Mouse (Mus musculus): Measurements from ENCODE around the gene Ppfia3. TPM values are rescaled to one million over a fixed set of nuclear protein-coding genes. Genes with fewer than 3 reads are reported as not detected.

Ppfia3 gene
- polyA plus RNA-seq, 1 experiment: not detected

- Histone ChIP-seq H3K4me1 (ENCODE audit: control insufficient read depth, insufficient read depth, low read length) (peaks cover 9% of the 10 kb centered on the region), H3K4me3 (ENCODE audit: insufficient read depth, low read depth, low read length) (peak overlapping the region; percentile 11; the same call in 1 of the 2 replicates), H3K27ac (ENCODE audit: insufficient read depth, low read depth, low read length) (no peak overlapping the region)
- TF ChIP-seq CTCF (IDR thresholded peaks at IDR 0.05; ENCODE audit: insufficient read depth, low read depth, low read length): no peak
- TF ChIP-seq POLR2A (IDR thresholded peaks at IDR 0.05; ENCODE audit: insufficient read depth, low read depth, low read length): no peak
- 29% methylated on average over 39 of the region's 39 CpGs for WGBS
Measured at GRCm38 (mm10) chr7:45339410-45340065, 27.3 kb downstream of the Ppfia3 start.

- H3K4me1 ChIP-seq (ENCODE audit: control insufficient read depth, insufficient read depth, low read length): peaks cover 14% of the 10 kb centered on the region
- TF ChIP-seq CTCF (IDR thresholded peaks at IDR 0.05; ENCODE audit: insufficient read depth, low read depth, low read length) (no peak), POLR2A (IDR thresholded peaks at IDR 0.05; ENCODE audit: insufficient read depth, low read depth, low read length) (no peak)
- H3K4me3 ChIP-seq (ENCODE audit: insufficient read depth, low read depth, low read length): no peak overlapping the region
- WGBS: 14% methylated on average over 14 of the region's 14 CpGs
- H3K27ac ChIP-seq (ENCODE audit: insufficient read depth, low read depth, low read length): no peak overlapping the region
Measured at GRCm38 (mm10) chr7:45338161-45338911, 28.5 kb downstream of the Ppfia3 start.

- 17% methylated on average over 4 of the region's 4 CpGs for WGBS
- Histone ChIP-seq H3K4me3 (ENCODE audit: insufficient read depth, low read depth, low read length) (no peak overlapping the region), H3K4me1 (ENCODE audit: control insufficient read depth, insufficient read depth, low read length) (peaks cover 22% of the 10 kb centered on the region), H3K27ac (ENCODE audit: insufficient read depth, low read depth, low read length) (no peak overlapping the region)
- TF ChIP-seq CTCF (IDR thresholded peaks at IDR 0.05; ENCODE audit: insufficient read depth, low read depth, low read length) (no peak), POLR2A (IDR thresholded peaks at IDR 0.05; ENCODE audit: insufficient read depth, low read depth, low read length) (no peak)
Measured at GRCm38 (mm10) chr7:45337469-45337868, 29.4 kb downstream of the Ppfia3 start.

- H3K4me3 ChIP-seq (ENCODE audit: insufficient read depth, low read depth, low read length): no peak overlapping the region
- no peak overlapping the region for H3K27ac ChIP-seq (ENCODE audit: insufficient read depth, low read depth, low read length)
- TF ChIP-seq POLR2A (IDR thresholded peaks at IDR 0.05; ENCODE audit: insufficient read depth, low read depth, low read length): no peak
- no peak for TF ChIP-seq CTCF (IDR thresholded peaks at IDR 0.05; ENCODE audit: insufficient read depth, low read depth, low read length)
- peaks cover 20% of the 10 kb centered on the region for H3K4me1 ChIP-seq (ENCODE audit: control insufficient read depth, insufficient read depth, low read length)
- WGBS: 89% methylated on average over 4 of the region's 4 CpGs
Measured at GRCm38 (mm10) chr7:45336319-45336718, 30.5 kb downstream of the Ppfia3 start.

GRCm38 (mm10) chr7:45335056-45335455, 31.8 kb downstream of the Ppfia3 start, which contains the start of gene Hrc:
Hrc (plus strand) TSS chr7:45335290.
- 42% methylated on average over 5 of the region's 5 CpGs for WGBS
- Histone ChIP-seq H3K27ac (ENCODE audit: insufficient read depth, low read depth, low read length) (no peak within 1 kb of the TSS), H3K4me3 (ENCODE audit: insufficient read depth, low read depth, low read length) (no peak within 1 kb of the TSS), H3K4me1 (ENCODE audit: control insufficient read depth, insufficient read depth, low read length) (peaks cover 20% of the 10 kb centered on the region)
- TF ChIP-seq CTCF (IDR thresholded peaks at IDR 0.05; ENCODE audit: insufficient read depth, low read depth, low read length) (no peak), POLR2A (IDR thresholded peaks at IDR 0.05; ENCODE audit: insufficient read depth, low read depth, low read length) (no peak)

- TF ChIP-seq CTCF (IDR thresholded peaks at IDR 0.05; ENCODE audit: insufficient read depth, low read depth, low read length) (no peak), POLR2A (IDR thresholded peaks at IDR 0.05; ENCODE audit: insufficient read depth, low read depth, low read length) (no peak)
- Histone ChIP-seq H3K4me1 (ENCODE audit: control insufficient read depth, insufficient read depth, low read length) (peaks cover 20% of the 10 kb centered on the region), H3K4me3 (ENCODE audit: insufficient read depth, low read depth, low read length) (no peak overlapping the region), H3K27ac (ENCODE audit: insufficient read depth, low read depth, low read length) (no peak overlapping the region)
- 62% methylated on average over 3 of the region's 3 CpGs for WGBS
Measured at GRCm38 (mm10) chr7:45334605-45335004, 32.2 kb downstream of the Ppfia3 start.

- no peak for TF ChIP-seq CTCF (IDR thresholded peaks at IDR 0.05; ENCODE audit: insufficient read depth, low read depth, low read length)
- TF ChIP-seq POLR2A (IDR thresholded peaks at IDR 0.05; ENCODE audit: insufficient read depth, low read depth, low read length): no peak
- H3K4me3 ChIP-seq (ENCODE audit: insufficient read depth, low read depth, low read length): peak within 1 kb of the TSS; percentile 53
- under 1% methylated on average over 38 of the region's 38 CpGs for WGBS
- H3K4me1 ChIP-seq (ENCODE audit: control insufficient read depth, insufficient read depth, low read length): peaks cover 20% of the 10 kb centered on the region
- no peak within 1 kb of the TSS for H3K27ac ChIP-seq (ENCODE audit: insufficient read depth, low read depth, low read length)
Measured at GRCm38 (mm10) chr7:45333431-45333982, 33.3 kb downstream of the Ppfia3 start, which contains the start of gene Trpm4. Trpm4 (minus strand) TSS chr7:45333780.

- TF ChIP-seq CTCF (IDR thresholded peaks at IDR 0.05; ENCODE audit: insufficient read depth, low read depth, low read length): no peak
- no peak for TF ChIP-seq POLR2A (IDR thresholded peaks at IDR 0.05; ENCODE audit: insufficient read depth, low read depth, low read length)
- WGBS: 4% methylated on average over 22 of the region's 22 CpGs
- Histone ChIP-seq H3K4me1 (ENCODE audit: control insufficient read depth, insufficient read depth, low read length) (peaks cover 16% of the 10 kb centered on the region), H3K27ac (ENCODE audit: insufficient read depth, low read depth, low read length) (no peak overlapping the region), H3K4me3 (ENCODE audit: insufficient read depth, low read depth, low read length) (peak overlapping the region; percentile 53)
Measured at GRCm38 (mm10) chr7:45332685-45333425, 34.0 kb downstream of the Ppfia3 start.

Data from olfactory bulb, adult 2 months (tissue).